Mouse (Mus musculus) CH12F3 (cell line): ENCODE results near the gene Mettl27.

Experiments
- in situ Hi-C: fragments of 300-500 bp; cut with MboI; formaldehyde crosslinking; loops from 2 replicates; pipeline ENCODE4 v1.14.3; 2020; ENCODE audit warnings: low sequenced_read_pairs

The Mettl27 gene

GRCm38 (mm10) chr5:134983111-134983510 lies 50.9 kb downstream of the Mettl27 start:
- in situ Hi-C loops, result no loop called here

GRCm38 (mm10) chr5:134983771-134984170 lies 51.6 kb downstream of the Mettl27 start:
- in situ Hi-C loops, result no loop called here

- in situ Hi-C loops, result no loop called here
Measured at GRCm38 (mm10) chr5:134985633-134986297, 53.6 kb downstream of the Mettl27 start, which contains the start of gene Cldn3. Cldn3 (plus strand) TSS chr5:134986214.

GRCm38 (mm10) chr5:134986298-134987268 lies 54.4 kb downstream of the Mettl27 start:
- in situ Hi-C loops, result no loop called here

GRCm38 (mm10) chr5:134989166-134989565 lies 57.0 kb downstream of the Mettl27 start:
- in situ Hi-C loops, result no loop called here

GRCm38 (mm10) chr5:134989741-134990140 lies 57.6 kb downstream of the Mettl27 start:
- in situ Hi-C loops, result no loop called here
